Mouse (Mus musculus) heart, embryonic 11.5 days (tissue): ENCODE results near the gene Piga. TPM values are rescaled to one million over a fixed set of nuclear protein-coding genes. Genes with fewer than 3 reads are reported as not detected.

Experiments
- ATAC-seq: fragments of 200-750 bp; cut with Nextera tagmentation; replicated peaks from 2 replicates; pipeline ENCODE4 v1.8.0; 2017; ENCODE audit warnings: moderate library complexity; ENCODE audit not compliant: insufficient number of reproducible peaks, low FRiP score, low TSS enrichment
- H3K27ac ChIP-seq: fragments of 300-500 bp; sonication (generic); 2 replicates; pipeline ENCODE4 v1.5.1; 2014; ENCODE audit warnings: mild to moderate bottlenecking, low read depth, low read length
- H3K27me3 ChIP-seq: fragments of 300-500 bp; sonication (generic); 2 replicates; pipeline ENCODE4 v1.6.1; 2014; ENCODE audit warnings: mild to moderate bottlenecking, low read length, mixed read lengths; ENCODE audit not compliant: control insufficient read depth, insufficient read depth
- H3K36me3 ChIP-seq: fragments of 300-500 bp; sonication (generic); 2 replicates; pipeline ENCODE4 v1.6.1; 2014; ENCODE audit warnings: mild to moderate bottlenecking, low read length, moderate library complexity, mixed read lengths; ENCODE audit not compliant: control insufficient read depth, insufficient read depth
- H3K4me1 ChIP-seq: fragments of 300-500 bp; sonication (generic); 2 replicates; pipeline ENCODE4 v1.6.1; 2014; ENCODE audit warnings: low read length; ENCODE audit not compliant: control insufficient read depth, insufficient read depth
- H3K4me2 ChIP-seq: fragments of 300-500 bp; sonication (generic); 2 replicates; pipeline ENCODE4 v1.6.1; 2014; ENCODE audit warnings: mild to moderate bottlenecking, moderate library complexity
- H3K4me3 ChIP-seq: fragments of 300-500 bp; sonication (generic); 2 replicates; pipeline ENCODE4 v1.5.1; 2014; ENCODE audit warnings: low read depth, low read length
- H3K9ac ChIP-seq: fragments of 300-500 bp; sonication (generic); 2 replicates; pipeline ENCODE4 v1.6.1; 2014; ENCODE audit warnings: mild to moderate bottlenecking, low read depth, low read length, moderate library complexity
- H3K9me3 ChIP-seq: fragments of 300-500 bp; sonication (generic); replicated peaks from 2 replicates; pipeline ENCODE4 v1.6.1; 2016; ENCODE audit warnings: low read length; ENCODE audit not compliant: control insufficient read depth
- WGBS: fragments of 180-500 bp; shearing (Covaris S2); extraction: QIAGEN DNeasy Blood & Tissue Kit; methylation state at CpG from one replicate; pipeline ENCODE4 v1.1.7; 2014; ENCODE audit not compliant: insufficient replicate concordance; 5-methylcytosine and 5-hydroxymethylcytosine counted together
- polyA plus RNA-seq: library from polyadenylated mRNA; unstranded; fragments of >200 nt; fragmentation: Nextera tagmentation; extraction: Ambion mirVana; gene quantifications from 2 replicates; pipeline ENCODE4 v1.2.1, GENCODE M21; 2014

Piga gene
- polyA plus RNA-seq, 1 experiment from 2014 or later: 10.0 TPM

DNA sequence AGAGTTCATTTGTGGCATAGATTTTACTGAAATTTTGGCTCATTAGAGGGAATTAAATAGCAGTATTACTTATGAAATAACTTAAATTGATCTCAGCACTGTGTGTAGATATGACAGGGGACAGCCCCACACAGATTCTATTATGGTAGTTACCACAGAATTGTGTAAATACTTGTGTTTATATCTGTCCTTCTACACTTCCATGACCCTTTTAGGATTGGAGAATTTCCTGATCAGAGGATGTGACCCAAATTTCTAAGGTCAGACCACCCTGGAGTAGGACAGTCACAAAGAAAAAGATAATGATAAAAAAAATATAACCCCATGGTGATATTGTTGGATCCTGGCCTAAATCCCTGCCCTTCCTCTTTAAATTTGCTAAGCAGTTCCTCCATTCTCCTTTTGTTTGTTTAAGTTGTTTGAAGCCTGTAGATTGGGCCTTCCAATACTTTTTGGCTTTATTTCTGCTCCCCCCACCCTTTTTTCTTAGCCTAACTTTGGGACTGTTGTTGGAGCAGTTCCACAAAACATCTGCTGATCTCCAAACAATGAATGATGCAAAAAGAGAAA, 14.4 kb upstream of the Piga start:
- Histone ChIP-seq H3K27ac (no peak overlapping the region), H3K27me3 (no peaks in the 10 kb centered on the region), H3K9me3 (no peaks in the 10 kb centered on the region), H3K4me1 (no peaks in the 10 kb centered on the region), H3K36me3 (no peaks in the 10 kb centered on the region), H3K4me2 (no peak overlapping the region), H3K4me3 (no peak overlapping the region), H3K9ac (no peak overlapping the region)
- ATAC-seq: no peak

DNA sequence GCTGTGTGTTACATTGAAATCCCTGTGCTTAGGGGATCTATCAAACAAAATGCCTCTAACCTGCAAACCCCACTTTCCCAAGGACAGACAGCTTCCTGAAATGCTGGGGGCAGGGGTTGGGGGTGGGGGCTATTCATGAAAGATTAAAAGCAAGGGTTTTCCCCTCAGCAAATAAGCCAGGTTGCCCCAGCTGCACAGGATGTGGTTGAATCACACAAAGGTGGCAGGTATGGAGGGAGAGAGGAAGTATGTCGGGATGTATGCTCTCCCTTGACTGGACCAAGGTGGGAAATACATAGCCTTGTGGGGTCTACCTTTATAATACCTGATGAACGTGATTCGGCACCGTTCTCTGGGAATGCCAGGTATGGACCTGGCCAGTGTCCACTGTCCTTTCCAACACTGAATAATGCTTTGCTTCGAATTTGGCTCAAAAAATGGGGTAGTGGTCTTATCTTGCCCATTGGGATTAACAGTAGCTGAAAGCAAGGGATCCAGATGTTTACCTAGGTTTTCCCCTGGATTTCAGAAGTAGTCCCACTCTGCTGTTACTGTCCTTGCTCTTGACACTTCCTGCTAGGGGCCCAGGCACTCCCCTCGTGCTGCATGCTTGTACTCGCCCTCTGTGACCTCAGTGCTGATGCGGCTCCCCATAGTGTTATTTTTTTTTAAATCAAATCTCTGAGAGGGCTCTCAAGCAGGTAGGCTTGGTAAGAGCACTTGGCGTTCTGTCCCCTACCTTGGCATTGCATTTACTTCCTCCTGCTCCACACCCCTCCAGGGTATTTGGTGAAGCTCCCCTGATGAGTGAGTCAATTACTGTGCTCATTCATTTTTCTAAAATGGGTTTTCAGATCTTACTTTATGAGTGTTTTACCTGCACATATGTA, 13.2 kb upstream of the Piga start:
- WGBS: 66% methylated on average over 9 of the region's 9 CpGs

DNA sequence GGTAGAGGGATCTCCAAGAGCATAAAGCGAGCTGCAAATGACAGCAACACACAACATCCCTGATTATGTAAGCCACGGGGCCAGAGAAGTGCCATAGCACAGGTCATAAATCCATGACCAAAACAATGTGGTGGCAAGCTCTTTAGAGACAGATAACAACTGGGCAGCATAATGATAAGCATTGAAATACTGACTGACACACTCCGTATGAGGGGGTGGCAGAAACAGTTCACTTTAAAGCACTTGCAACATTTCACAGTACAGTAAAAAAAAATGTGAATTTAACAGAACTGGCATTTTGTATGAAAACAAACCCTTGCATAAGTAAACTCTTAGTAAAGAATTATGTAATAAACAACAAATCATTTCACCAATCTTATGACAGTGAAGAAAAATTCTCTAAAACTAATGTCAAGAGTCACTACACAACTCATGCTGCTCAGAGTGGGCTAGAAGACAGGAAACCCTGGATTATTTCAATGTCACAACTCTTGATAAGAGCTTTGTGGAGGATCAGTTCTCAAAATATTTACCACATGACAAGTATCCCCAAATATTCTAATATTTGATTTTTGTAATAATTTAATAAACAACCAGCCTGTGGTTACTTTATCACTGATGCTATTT, 11.2 kb upstream of the Piga start:
- H3K27me3 ChIP-seq: no peaks in the 10 kb centered on the region
- no peak overlapping the region for H3K4me2 ChIP-seq
- no peaks in the 10 kb centered on the region for H3K36me3 ChIP-seq
- H3K9me3 ChIP-seq: no peaks in the 10 kb centered on the region
- ATAC-seq: no peak
- no peak overlapping the region for H3K4me3 ChIP-seq
- H3K27ac ChIP-seq: no peak overlapping the region
- no peak overlapping the region for H3K9ac ChIP-seq
- 59% methylated on average over 3 of the region's 3 CpGs for WGBS
- H3K4me1 ChIP-seq: no peaks in the 10 kb centered on the region

More for the DNA sequence above, 13.2 kb upstream of the Piga start:
- H3K36me3 ChIP-seq: no peaks in the 10 kb centered on the region
- no peaks in the 10 kb centered on the region for H3K9me3 ChIP-seq
- no peaks in the 10 kb centered on the region for H3K27me3 ChIP-seq
- ATAC-seq: no peak
- H3K27ac ChIP-seq: no peak overlapping the region
- no peaks in the 10 kb centered on the region for H3K4me1 ChIP-seq
- H3K9ac ChIP-seq: no peak overlapping the region
- no peak overlapping the region for H3K4me2 ChIP-seq
- H3K4me3 ChIP-seq: no peak overlapping the region

DNA sequence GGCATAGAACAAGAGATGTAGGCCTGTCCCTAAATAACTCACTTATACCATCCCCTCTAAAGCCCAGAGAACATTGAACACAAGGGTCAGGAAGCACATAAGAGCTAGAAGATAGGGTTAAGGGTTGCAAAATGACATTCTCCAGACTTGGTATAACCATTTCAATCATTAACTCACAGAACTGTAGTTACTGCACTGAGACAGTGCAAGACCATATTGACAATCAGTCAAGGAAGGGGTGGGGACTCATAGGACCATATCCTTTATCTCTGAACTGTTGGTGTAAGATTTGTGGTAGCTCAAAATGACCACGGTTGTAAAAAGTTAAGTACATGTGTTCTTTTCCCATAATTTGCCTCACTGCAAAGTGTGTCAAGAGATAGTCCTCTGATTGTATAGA, 9.0 kb upstream of the Piga start:
- Histone ChIP-seq H3K27me3 (no peaks in the 10 kb centered on the region), H3K9me3 (no peaks in the 10 kb centered on the region), H3K9ac (no peak overlapping the region), H3K4me1 (no peaks in the 10 kb centered on the region), H3K36me3 (no peaks in the 10 kb centered on the region), H3K4me2 (no peak overlapping the region), H3K4me3 (no peak overlapping the region), H3K27ac (no peak overlapping the region)
- no peak for ATAC-seq
- WGBS: 82% methylated on average over 1 of the region's 1 CpGs

DNA sequence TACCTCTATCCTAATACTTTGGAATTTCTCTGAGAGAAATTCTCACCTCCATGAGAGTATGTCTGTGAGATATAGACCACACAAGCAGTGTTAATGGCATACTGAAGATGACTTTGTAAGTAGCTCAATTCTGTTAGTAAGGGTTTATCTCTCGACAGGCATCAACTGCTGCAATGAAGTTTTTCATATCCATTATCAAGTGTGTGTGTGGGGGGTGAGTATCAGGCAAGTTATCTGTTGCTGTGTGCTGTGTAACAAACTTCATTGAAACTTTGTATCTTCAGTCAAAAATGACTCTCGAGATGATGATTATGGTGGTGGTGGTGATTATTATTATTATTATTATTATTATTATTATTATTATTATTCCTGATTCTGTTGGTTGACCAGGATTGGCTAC, 2.8 kb upstream of the Piga start:
- Histone ChIP-seq H3K27ac (no peak overlapping the region), H3K4me2 (no peak overlapping the region), H3K36me3 (no peaks in the 10 kb centered on the region), H3K4me3 (no peak overlapping the region), H3K9me3 (no peaks in the 10 kb centered on the region), H3K4me1 (no peaks in the 10 kb centered on the region), H3K9ac (no peak overlapping the region), H3K27me3 (no peaks in the 10 kb centered on the region)
- no peak for ATAC-seq
- 79% methylated on average over 2 of the region's 2 CpGs for WGBS

DNA sequence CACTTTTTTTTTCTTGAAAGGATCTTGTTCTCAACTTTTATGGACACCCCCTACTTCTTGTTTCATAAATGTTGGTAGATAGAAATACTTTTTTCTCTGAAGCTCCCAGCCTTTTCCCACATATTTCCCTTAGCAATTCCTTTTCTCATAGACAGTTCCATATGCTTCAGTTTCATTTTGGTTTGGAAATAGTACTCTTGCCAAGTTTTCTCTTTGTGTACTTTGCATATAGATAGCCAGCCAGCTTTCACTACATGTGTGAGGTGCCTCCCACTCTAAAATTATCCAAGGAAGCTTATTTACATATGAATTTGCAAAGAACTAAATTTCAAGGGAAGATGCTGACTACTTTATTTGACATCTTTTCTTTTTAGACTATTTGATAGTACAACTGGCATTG, 1.6 kb upstream of the Piga start:
- no peak overlapping the region for H3K4me2 ChIP-seq
- no peak for ATAC-seq
- H3K4me1 ChIP-seq: no peaks in the 10 kb centered on the region
- H3K4me3 ChIP-seq: no peak overlapping the region
- no peak overlapping the region for H3K9ac ChIP-seq
- H3K9me3 ChIP-seq: no peaks in the 10 kb centered on the region
- no peaks in the 10 kb centered on the region for H3K27me3 ChIP-seq
- no peak overlapping the region for H3K27ac ChIP-seq
- H3K36me3 ChIP-seq: no peaks in the 10 kb centered on the region

DNA sequence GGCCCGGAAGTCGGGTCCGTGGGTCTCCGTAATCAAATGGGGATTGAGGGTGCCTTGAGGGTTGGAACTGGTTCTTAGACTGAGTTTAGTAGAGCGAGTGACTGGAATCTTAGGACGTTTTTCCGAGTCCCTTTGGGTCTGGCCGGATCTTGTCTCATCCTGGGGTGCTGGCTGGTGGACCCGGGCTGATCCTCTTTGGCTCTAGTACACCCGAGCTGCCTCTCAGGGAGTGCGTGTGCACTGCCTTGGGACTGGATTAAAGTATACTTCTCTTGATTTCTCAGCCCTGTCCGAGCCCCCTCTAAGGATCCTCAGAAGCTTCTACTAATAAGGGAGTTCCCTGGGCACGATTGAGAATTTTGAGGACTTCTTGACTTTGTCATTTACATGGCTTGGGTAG, 368 bp downstream of the Piga start:
- H3K27ac ChIP-seq: peak overlapping the region; percentile 71; the same call in 1 of the 2 replicates
- no peaks in the 10 kb centered on the region for H3K27me3 ChIP-seq
- no peaks in the 10 kb centered on the region for H3K36me3 ChIP-seq
- H3K4me3 ChIP-seq: peak overlapping the region; percentile 58
- H3K9ac ChIP-seq: peak overlapping the region; percentile 84
- H3K4me2 ChIP-seq: peak overlapping the region; percentile 63
- ATAC-seq: no peak; the same call in 1 of the 2 replicates
- no peaks in the 10 kb centered on the region for H3K9me3 ChIP-seq
- 18% methylated on average over 13 of the region's 13 CpGs for WGBS
- H3K4me1 ChIP-seq: no peaks in the 10 kb centered on the region

DNA sequence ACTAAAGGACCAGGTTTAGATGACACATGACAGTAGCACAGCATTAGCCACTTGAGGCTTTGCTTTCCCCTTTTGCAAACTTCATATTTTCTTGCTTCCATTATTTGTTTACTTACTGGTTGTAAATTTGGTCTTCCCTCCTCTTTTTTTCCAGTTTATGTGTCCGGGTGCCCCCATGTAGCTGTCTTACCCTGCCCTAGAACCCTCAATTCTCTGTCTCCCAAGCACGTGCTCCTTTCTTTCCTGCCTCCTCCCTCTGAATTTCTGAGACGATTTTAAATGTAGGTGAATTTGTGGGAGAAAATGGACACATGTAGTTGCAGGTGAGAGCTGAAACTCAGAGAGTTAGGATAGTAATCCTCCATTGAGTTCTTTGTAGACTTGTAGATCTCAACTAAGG, 931 bp downstream of the Piga start:
- Histone ChIP-seq H3K4me2 (peak overlapping the region; percentile 63), H3K9ac (peak overlapping the region; percentile 84; the same call in 1 of the 2 replicates), H3K9me3 (no peaks in the 10 kb centered on the region), H3K36me3 (no peaks in the 10 kb centered on the region), H3K27ac (no peak overlapping the region), H3K27me3 (no peaks in the 10 kb centered on the region), H3K4me1 (no peaks in the 10 kb centered on the region), H3K4me3 (peak overlapping the region; percentile 58)
- 54% methylated on average over 3 of the region's 3 CpGs for WGBS
- ATAC-seq: no peak
